In genomic region chr5:54113284-54113683, GRCm38 (mm10) we compare ENCODE assay signal across 8 mouse cellular contexts.
DNase-seq lines count a peak whose midpoint lies in the region; ATAC-seq lines count a peak whose summit lies in the region.

No protein-coding gene starts in this region.

- DNase-seq in ovary, postnatal 14 days (ENCODE audit: low spot score) = peak; percentile 44
- no peak for DNase-seq in ovary, adult 18-20 months (ENCODE audit: low spot score)
- DNase-seq in T-cell, adult 2 months (ENCODE audit: low spot score) = peak; percentile 56
- peak; percentile 65 for DNase-seq in cerebellum, adult 9-10 months
- peak; percentile 43 to 44 for DNase-seq in gastrocnemius, adult 8-10 months (ENCODE audit: low spot score in 2 of 2)
- peak; percentile 69 to 76 for DNase-seq in layer of hippocampus, postnatal 10 days (ENCODE audit: low spot score in 2 of 2)
- peak; percentile 27 to 46 for DNase-seq in urinary bladder, postnatal 36 days (ENCODE audit: low spot score in 2 of 2)

- ATAC-seq in monocyte, adult 5-6 weeks (replicated peaks; ENCODE audit: insufficient number of reproducible peaks, low FRiP score, low TSS enrichment, poor library complexity, severe bottlenecking) = 0 out of 2 replicates have a peak, but pooled peaks have one; percentile 63
